Mouse (Mus musculus): ENCODE results near the gene Epb41l3. TPM values are rescaled to one million over a fixed set of nuclear protein-coding genes. Genes with fewer than 3 reads are reported as not detected.
A peak's percentile ranks its signal among the peaks of the same experiment; 100 is the strongest.
"Not testable (repeated sequence)": the region's sequence is repeated elsewhere in the genome, so short reads cannot be mapped to it uniquely, and the experiment has no call there.

Epb41l3 gene
- polyA plus RNA-seq, 1 experiment from 2014 or later = 55.0 TPM

DNA sequence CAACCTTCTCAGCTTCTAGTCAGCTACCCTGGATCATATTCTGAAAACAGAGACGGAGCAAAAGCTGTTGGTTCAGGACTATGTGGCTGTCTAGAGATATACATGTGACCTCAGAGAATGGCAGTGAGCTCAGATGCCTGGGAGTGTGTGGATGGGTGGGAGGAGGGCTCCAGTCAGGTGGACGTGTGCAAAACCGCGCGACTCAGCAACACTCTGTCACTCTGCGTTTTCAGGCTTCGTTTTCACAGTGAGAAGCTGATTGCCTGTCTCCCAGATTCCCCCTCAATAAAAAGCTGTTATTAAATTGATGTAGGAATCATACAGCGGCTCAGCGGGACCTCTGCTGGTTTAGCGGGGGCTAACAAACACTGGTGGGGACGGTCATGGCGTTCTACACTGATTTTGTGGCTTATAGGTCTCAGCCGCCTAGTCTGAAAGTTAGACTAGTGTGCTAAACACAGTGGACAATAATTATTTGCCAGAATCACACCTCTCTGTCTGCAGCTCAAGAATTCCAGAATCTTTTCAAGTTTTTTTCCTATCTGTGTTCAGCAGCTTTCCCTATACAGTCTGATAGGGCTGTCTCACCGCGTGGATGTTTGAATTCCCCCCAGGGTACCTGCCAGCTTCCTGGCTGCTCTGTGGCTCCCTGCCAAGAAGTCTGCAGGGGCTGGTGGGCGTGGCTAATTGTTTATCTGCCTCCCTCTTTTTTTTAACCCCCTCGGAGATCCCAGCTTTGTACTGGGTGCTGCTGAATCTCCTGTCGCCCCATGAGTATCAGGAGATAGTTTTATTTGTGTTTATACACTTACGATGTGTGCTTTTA lies 45.3 kb downstream of the Epb41l3 start:
- H3K9ac ChIP-seq = no peak overlapping the region
- H3K4me1 ChIP-seq = peaks cover 25% of the 10 kb centered on the region
- peak overlapping the region; percentile 21 for H3K4me3 ChIP-seq
- peak overlapping the region; percentile 59 for H3K4me2 ChIP-seq
- H3K27me3 ChIP-seq = no peaks in the 10 kb centered on the region
- H3K27ac ChIP-seq = no peak overlapping the region
- WGBS = 4% methylated on average over 19 of the region's 19 CpGs
- no peaks in the 10 kb centered on the region for H3K36me3 ChIP-seq (ENCODE audit: poor library complexity, severe bottlenecking)
- ATAC-seq = peak; percentile 74
- H3K9me3 ChIP-seq (replicated peaks) = no peaks in the 10 kb centered on the region

- H3K27me3 ChIP-seq; H3K36me3 ChIP-seq (ENCODE audit: poor library complexity, severe bottlenecking); ATAC-seq; H3K9ac ChIP-seq; H3K9me3 ChIP-seq (replicated peaks); H3K27ac ChIP-seq: not testable (repeated sequence)
- WGBS = 6% methylated on average over 6 of the region's 6 CpGs
- H3K4me2 ChIP-seq = peak overlapping the region; percentile 59
- peak overlapping the region; percentile 21 for H3K4me3 ChIP-seq
- H3K4me1 ChIP-seq = peaks cover 25% of the 10 kb centered on the region
Measured at GRCm38 (mm10) chr17:69122403-69122802, 46.9 kb downstream of the Epb41l3 start.

- H3K27ac ChIP-seq = no peak overlapping the region
- 82% methylated on average over 7 of the region's 7 CpGs for WGBS
- H3K4me3 ChIP-seq = no peak overlapping the region
- H3K4me1 ChIP-seq = peaks cover under 1% of the 10 kb centered on the region; the same call in 1 of the 2 replicates
- no peak overlapping the region for H3K4me2 ChIP-seq
- H3K36me3 ChIP-seq (ENCODE audit: poor library complexity, severe bottlenecking) = no peaks in the 10 kb centered on the region
- no peak for ATAC-seq
- no peaks in the 10 kb centered on the region for H3K9me3 ChIP-seq (replicated peaks)
- no peaks in the 10 kb centered on the region for H3K27me3 ChIP-seq
- H3K9ac ChIP-seq = no peak overlapping the region
Measured at GRCm38 (mm10) chr17:69127436-69127835, 52.0 kb downstream of the Epb41l3 start.

DNA sequence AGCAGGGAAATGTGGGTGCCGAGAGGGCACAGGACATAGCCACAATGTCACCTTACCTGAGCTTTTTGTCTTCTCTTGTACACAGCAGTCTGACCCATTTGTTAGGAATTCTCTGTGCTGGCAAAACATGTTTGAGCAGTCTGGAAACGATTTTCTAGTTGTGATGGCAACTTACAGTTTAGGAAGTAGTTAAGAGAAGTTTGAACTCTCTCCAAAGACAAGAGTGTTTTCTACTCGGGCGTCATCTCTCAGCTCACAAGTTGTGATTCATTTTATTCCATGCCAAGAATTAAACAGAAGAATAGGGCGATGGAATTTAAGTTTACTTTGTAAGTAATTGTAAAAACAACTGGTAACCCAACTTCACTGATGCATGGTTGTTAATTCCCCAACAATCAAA lies 52.5 kb downstream of the Epb41l3 start:
- 71% methylated on average over 5 of the region's 5 CpGs for WGBS
- no peak for ATAC-seq
- no peak overlapping the region for H3K27ac ChIP-seq
- H3K9me3 ChIP-seq (replicated peaks) = no peaks in the 10 kb centered on the region
- no peak overlapping the region for H3K4me2 ChIP-seq
- no peak overlapping the region for H3K9ac ChIP-seq
- H3K4me3 ChIP-seq = no peak overlapping the region
- no peaks in the 10 kb centered on the region for H3K27me3 ChIP-seq
- no peaks in the 10 kb centered on the region; the same call in 1 of the 2 replicates for H3K4me1 ChIP-seq
- H3K36me3 ChIP-seq (ENCODE audit: poor library complexity, severe bottlenecking) = no peaks in the 10 kb centered on the region

- no peak overlapping the region for H3K4me3 ChIP-seq
- H3K9ac ChIP-seq = no peak overlapping the region
- H3K4me2 ChIP-seq = no peak overlapping the region
- H3K27me3 ChIP-seq = no peaks in the 10 kb centered on the region
- no peak for ATAC-seq
- H3K4me1 ChIP-seq = no peaks in the 10 kb centered on the region; the same call in 1 of the 2 replicates
- H3K9me3 ChIP-seq (replicated peaks) = no peaks in the 10 kb centered on the region
- H3K27ac ChIP-seq = no peak overlapping the region
- 18% methylated on average over 6 of the region's 6 CpGs for WGBS
- H3K36me3 ChIP-seq (ENCODE audit: poor library complexity, severe bottlenecking) = no peaks in the 10 kb centered on the region
Measured at GRCm38 (mm10) chr17:69129434-69129833, 54.0 kb downstream of the Epb41l3 start.

- Histone ChIP-seq H3K27me3 (no peaks in the 10 kb centered on the region), H3K4me3 (no peak overlapping the region), H3K27ac (no peak overlapping the region), H3K9me3 (replicated peaks) (no peaks in the 10 kb centered on the region), H3K9ac (no peak overlapping the region), H3K36me3 (ENCODE audit: poor library complexity, severe bottlenecking) (no peaks in the 10 kb centered on the region), H3K4me2 (no peak overlapping the region), H3K4me1 (no peaks in the 10 kb centered on the region)
- 84% methylated on average over 3 of the region's 3 CpGs for WGBS
- ATAC-seq = no peak
Measured at GRCm38 (mm10) chr17:69143017-69143416, 67.5 kb downstream of the Epb41l3 start.

GRCm38 (mm10) chr17:69150826-69151225 lies 75.3 kb downstream of the Epb41l3 start:
- H3K27ac ChIP-seq = no peak overlapping the region
- H3K4me1 ChIP-seq = no peaks in the 10 kb centered on the region; the same call in 1 of the 2 replicates
- no peaks in the 10 kb centered on the region for H3K27me3 ChIP-seq
- H3K4me2 ChIP-seq = no peak overlapping the region
- H3K36me3 ChIP-seq (ENCODE audit: poor library complexity, severe bottlenecking) = no peaks in the 10 kb centered on the region
- no peaks in the 10 kb centered on the region for H3K9me3 ChIP-seq (replicated peaks)
- no peak for ATAC-seq
- H3K4me3 ChIP-seq = no peak overlapping the region
- H3K9ac ChIP-seq = no peak overlapping the region

DNA sequence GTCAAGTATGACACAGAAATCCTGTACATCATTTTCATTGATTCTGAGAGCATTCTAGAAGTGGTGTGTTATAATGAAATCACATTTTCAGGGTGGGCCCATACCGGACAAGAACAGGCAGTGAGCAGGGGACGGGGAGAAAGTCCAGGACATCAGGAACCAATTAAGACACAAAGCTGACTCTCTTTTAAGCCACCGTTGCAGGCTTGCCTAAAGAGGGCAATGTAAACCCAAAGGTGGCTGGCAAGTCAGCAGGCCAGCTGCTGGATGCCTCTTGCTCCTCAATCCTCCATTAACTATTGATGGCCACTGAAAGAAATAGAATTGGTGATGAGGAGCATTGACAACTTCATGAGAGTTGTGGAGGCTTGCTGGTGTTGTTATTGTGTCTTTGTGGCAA lies 75.8 kb downstream of the Epb41l3 start:
- Histone ChIP-seq H3K4me1 (peaks cover 3% of the 10 kb centered on the region), H3K27ac (no peak overlapping the region), H3K9me3 (replicated peaks) (no peaks in the 10 kb centered on the region), H3K36me3 (ENCODE audit: poor library complexity, severe bottlenecking) (no peaks in the 10 kb centered on the region), H3K4me3 (no peak overlapping the region), H3K4me2 (no peak overlapping the region), H3K27me3 (no peaks in the 10 kb centered on the region), H3K9ac (no peak overlapping the region)
- no peak for ATAC-seq
- 33% methylated on average over 3 of the region's 3 CpGs for WGBS

- ATAC-seq = no peak
- Histone ChIP-seq H3K4me3 (no peak overlapping the region), H3K4me1 (peaks cover 13% of the 10 kb centered on the region), H3K27ac (no peak overlapping the region), H3K9me3 (replicated peaks) (no peaks in the 10 kb centered on the region), H3K4me2 (no peak overlapping the region), H3K27me3 (no peaks in the 10 kb centered on the region), H3K36me3 (ENCODE audit: poor library complexity, severe bottlenecking) (no peaks in the 10 kb centered on the region), H3K9ac (no peak overlapping the region)
- WGBS = 90% methylated on average over 8 of the region's 8 CpGs
Measured at GRCm38 (mm10) chr17:69155034-69155433, 79.6 kb downstream of the Epb41l3 start.

DNA sequence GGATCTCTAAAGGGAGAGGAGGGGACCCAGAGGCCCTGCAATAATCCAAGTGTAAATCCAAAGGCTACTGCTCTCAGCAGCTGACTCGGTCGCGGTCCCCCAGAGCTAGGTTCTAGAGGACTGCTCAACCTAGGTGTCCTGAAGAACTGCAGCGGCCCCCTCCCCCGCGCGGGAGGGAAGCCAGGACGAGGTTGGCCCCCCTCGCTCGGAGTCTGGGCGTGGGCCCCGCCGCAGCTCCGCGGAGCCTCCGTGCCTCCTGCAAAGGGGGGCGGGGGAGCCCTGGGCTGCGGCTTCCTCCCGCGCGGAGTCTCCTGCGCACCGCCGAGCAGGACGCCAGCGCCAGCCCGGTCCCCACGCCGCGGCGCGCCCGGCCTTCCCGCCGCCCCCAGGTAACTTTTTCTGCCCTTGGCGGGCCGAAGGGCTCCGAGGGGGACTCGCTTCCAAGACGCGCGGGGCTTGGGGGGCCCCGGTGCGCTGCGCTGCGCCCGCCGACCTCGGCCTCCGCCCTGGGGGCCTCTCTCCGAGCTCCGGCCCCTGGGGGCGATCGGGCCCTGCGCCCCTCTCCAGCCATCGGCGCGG lies 81.1 kb downstream of the Epb41l3 start:
- peak; percentile 89 for ATAC-seq
- H3K9me3 ChIP-seq (replicated peaks) = no peaks in the 10 kb centered on the region
- no peaks in the 10 kb centered on the region for H3K27me3 ChIP-seq
- peak overlapping the region; percentile 86 for H3K4me2 ChIP-seq
- H3K36me3 ChIP-seq (ENCODE audit: poor library complexity, severe bottlenecking) = no peaks in the 10 kb centered on the region
- peaks cover 13% of the 10 kb centered on the region for H3K4me1 ChIP-seq
- 1% methylated on average over 42 of the region's 58 CpGs for WGBS
- peak overlapping the region; percentile 93 for H3K9ac ChIP-seq
- peak overlapping the region; percentile 63 for H3K27ac ChIP-seq
- peak overlapping the region; percentile 92 for H3K4me3 ChIP-seq

- H3K4me1 ChIP-seq = peaks cover 13% of the 10 kb centered on the region
- H3K9me3 ChIP-seq (replicated peaks) = no peaks in the 10 kb centered on the region
- ATAC-seq = peak; percentile 73
Measured at GRCm38 (mm10) chr17:69157101-69157808, 81.8 kb downstream of the Epb41l3 start.

DNA sequence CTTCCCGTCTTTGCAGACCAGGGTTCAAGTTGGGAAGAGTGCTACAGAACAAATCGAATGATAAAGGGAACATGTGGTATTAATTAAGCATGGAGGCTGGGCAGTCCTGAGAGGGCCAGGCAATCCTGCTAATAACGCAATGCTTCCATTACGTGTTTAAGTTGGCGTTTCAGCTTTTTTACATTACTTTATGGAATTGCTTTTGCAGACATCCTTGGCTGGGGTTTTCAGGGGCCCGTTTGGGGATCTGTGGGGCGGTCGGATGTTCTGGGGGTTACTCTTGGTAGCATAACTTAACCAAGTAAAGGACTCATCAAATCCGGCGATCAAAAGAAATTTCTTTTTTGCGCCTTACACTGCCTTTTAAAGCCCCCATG lies 82.3 kb downstream of the Epb41l3 start:
- Histone ChIP-seq H3K4me2 (peak overlapping the region; percentile 86), H3K4me3 (peak overlapping the region; percentile 92), H3K9ac (peak overlapping the region; percentile 93), H3K27ac (no peak overlapping the region), H3K9me3 (replicated peaks) (no peaks in the 10 kb centered on the region), H3K27me3 (no peaks in the 10 kb centered on the region), H3K36me3 (ENCODE audit: poor library complexity, severe bottlenecking) (no peaks in the 10 kb centered on the region), H3K4me1 (peaks cover 13% of the 10 kb centered on the region)
- ATAC-seq = no peak
- WGBS = 6% methylated on average over 11 of the region's 11 CpGs

More at GRCm38 (mm10) chr17:69157101-69157808, 81.8 kb downstream of the Epb41l3 start:
- Histone ChIP-seq H3K4me2 (peak overlapping the region; percentile 86), H3K9ac (peak overlapping the region; percentile 93), H3K4me3 (peak overlapping the region; percentile 92), H3K27ac (peak overlapping the region; percentile 63), H3K27me3 (no peaks in the 10 kb centered on the region), H3K36me3 (ENCODE audit: poor library complexity, severe bottlenecking) (no peaks in the 10 kb centered on the region)
- WGBS = 1% methylated on average over 47 of the region's 66 CpGs

Measured in forebrain, embryonic 13.5 days (tissue).